Mouse (Mus musculus) testis, adult 2 months (tissue): ENCODE data around the gene Ankrd28. TPM values are rescaled to one million over a fixed set of nuclear protein-coding genes. Genes with fewer than 3 reads are reported as not detected.

Source experiments
- H3K27ac ChIP-seq: fragments of 200-500 bp; 2 replicates; pipeline ENCODE4 v1.5.1; 2012; ENCODE audit warnings: low read depth, low read length; ENCODE audit not compliant: control insufficient read depth, insufficient read depth
- H3K27me3 ChIP-seq: fragments of 200-500 bp; 2 replicates; pipeline ENCODE4 v1.6.1; 2012; ENCODE audit warnings: mild to moderate bottlenecking, low read length, moderate library complexity; ENCODE audit not compliant: control insufficient read depth, insufficient read depth
- H3K36me3 ChIP-seq: fragments of 200-500 bp; 2 replicates; pipeline ENCODE4 v1.6.1; 2012; ENCODE audit warnings: mild to moderate bottlenecking, low read length; ENCODE audit not compliant: control insufficient read depth, insufficient read depth
- H3K4me1 ChIP-seq: fragments of 200-500 bp; 2 replicates; pipeline ENCODE4 v1.6.1; 2012; ENCODE audit warnings: low read length; ENCODE audit not compliant: control insufficient read depth, insufficient read depth
- H3K4me3 ChIP-seq: fragments of 200-500 bp; 2 replicates; pipeline ENCODE4 v1.5.1; 2012; ENCODE audit warnings: low read depth, mild to moderate bottlenecking, low read length, moderate library complexity, mixed read lengths; ENCODE audit not compliant: control insufficient read depth
- CTCF ChIP-seq: fragments of 200-500 bp; IDR thresholded peaks from 2 replicates; pipeline ENCODE4 v1.5.1; 2012; ENCODE audit warnings: low read depth, mild to moderate bottlenecking, inconsistent platforms, low read length, moderate library complexity; ENCODE audit not compliant: control insufficient read depth, insufficient read depth, insufficient replicate concordance
- POLR2A ChIP-seq: fragments of 200-500 bp; IDR thresholded peaks from 2 replicates; pipeline ENCODE4 v1.6.1; 2012; ENCODE audit warnings: low read depth, mild to moderate bottlenecking, inconsistent platforms, low read length, moderate library complexity; ENCODE audit not compliant: control insufficient read depth
- polyA plus RNA-seq: library from polyadenylated mRNA; depleted of rRNA; stranded (reverse); fragments of >200 nt; gene quantifications from 2 replicates; pipeline ENCODE4 v1.2.3, GENCODE M21; 2012; rRNA removed

Gene Ankrd28
- polyA plus RNA-seq, 1 experiment, result 25.7 TPM

- Histone ChIP-seq H3K4me3 (no peak overlapping the region), H3K36me3 (no peaks in the 10 kb centered on the region), H3K27me3 (no peaks in the 10 kb centered on the region), H3K4me1 (no peaks in the 10 kb centered on the region), H3K27ac (no peak overlapping the region)
- TF ChIP-seq POLR2A, result no peak
- no peak for TF ChIP-seq CTCF
Measured at GRCm38 (mm10) chr14:31653101-31653875, 177.2 kb downstream of the Ankrd28 start.

- Histone ChIP-seq H3K4me3 (no peak overlapping the region), H3K27me3 (no peaks in the 10 kb centered on the region), H3K4me1 (no peaks in the 10 kb centered on the region), H3K27ac (no peak overlapping the region), H3K36me3 (no peaks in the 10 kb centered on the region)
- no peak for TF ChIP-seq CTCF
- TF ChIP-seq POLR2A, result no peak
Measured at GRCm38 (mm10) chr14:31652624-31653023, 177.8 kb downstream of the Ankrd28 start.

GRCm38 (mm10) chr14:31652106-31652505 is 178.3 kb downstream of the Ankrd28 start:
- no peaks in the 10 kb centered on the region for H3K27me3 ChIP-seq
- H3K27ac ChIP-seq, result no peak overlapping the region
- TF ChIP-seq CTCF, result no peak
- TF ChIP-seq POLR2A, result no peak
- H3K4me3 ChIP-seq, result no peak overlapping the region
- H3K36me3 ChIP-seq, result no peaks in the 10 kb centered on the region
- no peaks in the 10 kb centered on the region for H3K4me1 ChIP-seq

- Histone ChIP-seq H3K4me3 (no peak overlapping the region), H3K36me3 (no peaks in the 10 kb centered on the region)
- TF ChIP-seq POLR2A (no peak), CTCF (no peak)
Measured at GRCm38 (mm10) chr14:31651206-31651605, 179.2 kb downstream of the Ankrd28 start.

GRCm38 (mm10) chr14:31650347-31650746 is 180.1 kb downstream of the Ankrd28 start:
- TF ChIP-seq POLR2A (no peak), CTCF (peak; percentile 49; the same call in 1 of the 2 replicates)
- Histone ChIP-seq H3K36me3 (no peaks in the 10 kb centered on the region), H3K4me1 (no peaks in the 10 kb centered on the region), H3K27me3 (no peaks in the 10 kb centered on the region), H3K4me3 (no peak overlapping the region), H3K27ac (no peak overlapping the region)

More at GRCm38 (mm10) chr14:31651206-31651605, 179.2 kb downstream of the Ankrd28 start:
- no peaks in the 10 kb centered on the region for H3K27me3 ChIP-seq
- no peak overlapping the region for H3K27ac ChIP-seq
- no peaks in the 10 kb centered on the region for H3K4me1 ChIP-seq

Other genes with a start within 250 kb of the Ankrd28 start
- 51.5 and 108 TPM in 2 replicates for gene Colq, start 239.3 kb downstream of the Ankrd28 start, polyA plus RNA-seq
- 0.76 and 1.2 TPM in 2 replicates for gene Gm49387, start 189.8 kb downstream of the Ankrd28 start, polyA plus RNA-seq
- 6.6 and 7.7 TPM in 2 replicates for gene Btd, start 189.6 kb downstream of the Ankrd28 start, polyA plus RNA-seq
- 11.3 and 15.1 TPM in 2 replicates for gene Hacl1, start 189.4 kb downstream of the Ankrd28 start, polyA plus RNA-seq
- 0.26 and 0.65 TPM in 2 replicates for gene Galnt15, start 198.3 kb upstream of the Ankrd28 start, polyA plus RNA-seq